Mouse (Mus musculus): ENCODE measurements around the gene Scarb2. TPM values are rescaled to one million over a fixed set of nuclear protein-coding genes. Genes with fewer than 3 reads are reported as not detected.

Gene Scarb2
- total RNA-seq, 1 experiment = 39.0 TPM

- peak overlapping the region; percentile 81 for H3K27ac ChIP-seq (ENCODE audit: insufficient read depth, low read depth, low read length, poor library complexity, severe bottlenecking)
Observed at GRCm38 (mm10) chr5:92434571-92434985, 72.1 kb downstream of the Scarb2 start.

GRCm38 (mm10) chr5:92434070-92434469 lies 72.6 kb downstream of the Scarb2 start:
- Histone ChIP-seq H3K4me3 (ENCODE audit: insufficient read depth in 1 of 2, low read depth in 1 of 2, low read length in 2 of 2, poor library complexity in 1 of 2, severe bottlenecking in 1 of 2) (peak overlapping the region; percentile 83 to 98), H3K4me1 (ENCODE audit: control insufficient read depth in 2 of 2, insufficient read depth in 2 of 2, low read length in 2 of 2, poor library complexity in 1 of 2) (peaks cover 0 to 3% of the 10 kb centered on the region in 2 experiments; a peak in 2 of 4 replicates), H3K9ac (ENCODE audit: insufficient read depth, low read depth, low read length, poor library complexity, severe bottlenecking) (peak overlapping the region; percentile 97), H3K27ac (ENCODE audit: insufficient read depth, low read depth, low read length, poor library complexity, severe bottlenecking) (no peak overlapping the region), H3K36me3 (ENCODE audit: control insufficient read depth, insufficient read depth, low read length, poor library complexity, severe bottlenecking) (peaks cover 9% of the 10 kb centered on the region), H3K9me3 (ENCODE audit: control insufficient read depth, insufficient read depth, low read depth, low read length) (no peaks in the 10 kb centered on the region)
- no peak for DNase-seq (ENCODE audit: low read depth, low spot score)
- in situ Hi-C loops (cut with MboI; ENCODE audit: low sequenced_read_pairs in 2 of 2, unreplicated experiment in 2 of 2) = no loop called here
- no peak for TF ChIP-seq CHD2 (IDR thresholded peaks at IDR 0.05; ENCODE audit: low read depth, low read length)

More at GRCm38 (mm10) chr5:92434571-92434985, 72.1 kb downstream of the Scarb2 start:
- TF ChIP-seq HCFC1 (IDR thresholded peaks at IDR 0.05; ENCODE audit: borderline replicate concordance, insufficient read depth, low read length) (no peak), MAFK (IDR thresholded peaks at IDR 0.05; ENCODE audit: insufficient read depth, low read depth, low read length) (no peak), CHD2 (IDR thresholded peaks at IDR 0.05; ENCODE audit: low read depth, low read length) (no peak), ZC3H11A (IDR thresholded peaks at IDR 0.05; ENCODE audit: borderline replicate concordance, low read depth, low read length) (no peak), ZNF384 (IDR thresholded peaks at IDR 0.05; ENCODE audit: low read depth, low read length) (no peak)
- Histone ChIP-seq H3K9ac (ENCODE audit: insufficient read depth, low read depth, low read length, poor library complexity, severe bottlenecking) (peak overlapping the region; percentile 97), H3K36me3 (ENCODE audit: control insufficient read depth, insufficient read depth, low read length, poor library complexity, severe bottlenecking) (peaks cover 7% of the 10 kb centered on the region), H3K9me3 (ENCODE audit: control insufficient read depth, insufficient read depth, low read depth, low read length) (no peaks in the 10 kb centered on the region), H3K4me3 (ENCODE audit: insufficient read depth in 1 of 2, low read depth in 1 of 2, low read length in 2 of 2, poor library complexity in 1 of 2, severe bottlenecking in 1 of 2) (peak overlapping the region; percentile 83 to 98), H3K4me1 (ENCODE audit: control insufficient read depth in 2 of 2, insufficient read depth in 2 of 2, low read length in 2 of 2, poor library complexity in 1 of 2) (peaks cover 0 to 3% of the 10 kb centered on the region in 2 experiments; a peak in 2 of 4 replicates)
- peak; percentile 20 for DNase-seq (ENCODE audit: low read depth, low spot score)
- in situ Hi-C loops (cut with MboI; ENCODE audit: low sequenced_read_pairs in 2 of 2, unreplicated experiment in 2 of 2) = no loop called here

GRCm38 (mm10) chr5:92431611-92432010 lies 75.0 kb downstream of the Scarb2 start:
- no peaks in the 10 kb centered on the region for H3K9me3 ChIP-seq (ENCODE audit: control insufficient read depth, insufficient read depth, low read depth, low read length)
- no peak overlapping the region for H3K27ac ChIP-seq (ENCODE audit: insufficient read depth, low read depth, low read length, poor library complexity, severe bottlenecking)
- peaks cover 23% of the 10 kb centered on the region for H3K36me3 ChIP-seq (ENCODE audit: control insufficient read depth, insufficient read depth, low read length, poor library complexity, severe bottlenecking)
- H3K4me1 ChIP-seq (ENCODE audit: control insufficient read depth in 2 of 2, insufficient read depth in 2 of 2, low read length in 2 of 2, poor library complexity in 1 of 2) = peaks cover 0 to 2% of the 10 kb centered on the region in 2 experiments; a peak in 1 of 4 replicates
- no peak for DNase-seq (ENCODE audit: low read depth, low spot score)
- no peak overlapping the region for H3K4me3 ChIP-seq (ENCODE audit: insufficient read depth in 1 of 2, low read depth in 1 of 2, low read length in 2 of 2, poor library complexity in 1 of 2, severe bottlenecking in 1 of 2)
- in situ Hi-C loops (cut with MboI; ENCODE audit: low sequenced_read_pairs in 2 of 2, unreplicated experiment in 2 of 2) = no loop called here
- no peak overlapping the region for H3K9ac ChIP-seq (ENCODE audit: insufficient read depth, low read depth, low read length, poor library complexity, severe bottlenecking)
- TF ChIP-seq HCFC1 (IDR thresholded peaks at IDR 0.05; ENCODE audit: borderline replicate concordance, insufficient read depth, low read length) = no peak
- no peak for TF ChIP-seq ZC3H11A (IDR thresholded peaks at IDR 0.05; ENCODE audit: borderline replicate concordance, low read depth, low read length)
- no peak for TF ChIP-seq ZNF384 (IDR thresholded peaks at IDR 0.05; ENCODE audit: low read depth, low read length)
- TF ChIP-seq CHD2 (IDR thresholded peaks at IDR 0.05; ENCODE audit: low read depth, low read length) = no peak
- TF ChIP-seq MAFK (IDR thresholded peaks at IDR 0.05; ENCODE audit: insufficient read depth, low read depth, low read length) = no peak

- Histone ChIP-seq H3K27ac (ENCODE audit: insufficient read depth, low read depth, low read length, poor library complexity, severe bottlenecking) (no peak overlapping the region), H3K9me3 (ENCODE audit: control insufficient read depth, insufficient read depth, low read depth, low read length) (no peaks in the 10 kb centered on the region), H3K4me1 (ENCODE audit: control insufficient read depth in 2 of 2, insufficient read depth in 2 of 2, low read length in 2 of 2, poor library complexity in 1 of 2) (peaks cover 0 to 2% of the 10 kb centered on the region in 2 experiments; a peak in 1 of 4 replicates), H3K36me3 (ENCODE audit: control insufficient read depth, insufficient read depth, low read length, poor library complexity, severe bottlenecking) (peaks cover 23% of the 10 kb centered on the region), H3K9ac (ENCODE audit: insufficient read depth, low read depth, low read length, poor library complexity, severe bottlenecking) (no peak overlapping the region), H3K4me3 (ENCODE audit: insufficient read depth in 1 of 2, low read depth in 1 of 2, low read length in 2 of 2, poor library complexity in 1 of 2, severe bottlenecking in 1 of 2) (no peak overlapping the region)
- no peak for TF ChIP-seq HCFC1 (IDR thresholded peaks at IDR 0.05; ENCODE audit: borderline replicate concordance, insufficient read depth, low read length)
- TF ChIP-seq ZNF384 (IDR thresholded peaks at IDR 0.05; ENCODE audit: low read depth, low read length) = no peak
- in situ Hi-C loops (cut with MboI; ENCODE audit: low sequenced_read_pairs in 2 of 2, unreplicated experiment in 2 of 2) = no loop called here
- DNase-seq (ENCODE audit: low read depth, low spot score) = no peak
Observed at GRCm38 (mm10) chr5:92430723-92431122, 75.9 kb downstream of the Scarb2 start.

- no peak for DNase-seq (ENCODE audit: low read depth, low spot score)
- H3K36me3 ChIP-seq (ENCODE audit: control insufficient read depth, insufficient read depth, low read length, poor library complexity, severe bottlenecking) = peaks cover 36% of the 10 kb centered on the region
- H3K9me3 ChIP-seq (ENCODE audit: control insufficient read depth, insufficient read depth, low read depth, low read length) = no peaks in the 10 kb centered on the region
- H3K4me3 ChIP-seq (ENCODE audit: insufficient read depth in 1 of 2, low read depth in 1 of 2, low read length in 2 of 2, poor library complexity in 1 of 2, severe bottlenecking in 1 of 2) = no peak overlapping the region
- no peak overlapping the region for H3K9ac ChIP-seq (ENCODE audit: insufficient read depth, low read depth, low read length, poor library complexity, severe bottlenecking)
- H3K27ac ChIP-seq (ENCODE audit: insufficient read depth, low read depth, low read length, poor library complexity, severe bottlenecking) = no peak overlapping the region
- no peaks in the 10 kb centered on the region for H3K4me1 ChIP-seq (ENCODE audit: control insufficient read depth in 2 of 2, insufficient read depth in 2 of 2, low read length in 2 of 2, poor library complexity in 1 of 2)
- TF ChIP-seq ZNF384 (IDR thresholded peaks at IDR 0.05; ENCODE audit: low read depth, low read length) (no peak), CHD2 (IDR thresholded peaks at IDR 0.05; ENCODE audit: low read depth, low read length) (no peak), HCFC1 (IDR thresholded peaks at IDR 0.05; ENCODE audit: borderline replicate concordance, insufficient read depth, low read length) (no peak)
- in situ Hi-C loops (cut with MboI; ENCODE audit: low sequenced_read_pairs in 2 of 2, unreplicated experiment in 2 of 2) = no loop called here
Observed at GRCm38 (mm10) chr5:92424126-92424525, 82.5 kb downstream of the Scarb2 start.

Measured in ES-E14 (cell line).